Mouse (Mus musculus): ENCODE measurements around the gene Tnfaip2. TPM values are rescaled to one million over a fixed set of nuclear protein-coding genes. Genes with fewer than 3 reads are reported as not detected.

Tnfaip2 gene
- polyA plus RNA-seq, 1 experiment from 2014 or later: 11.2 TPM

GRCm38 (mm10) chr12:111425258-111425657 is 17.0 kb upstream of the Tnfaip2 start:
- no peaks in the 10 kb centered on the region for H3K36me3 ChIP-seq (ENCODE audit: control insufficient read depth, insufficient read depth, low read length)
- H3K4me1 ChIP-seq (ENCODE audit: control insufficient read depth, insufficient read depth, low read length): peaks cover 35% of the 10 kb centered on the region
- H3K4me2 ChIP-seq (ENCODE audit: low read depth, low read length): no peak overlapping the region
- peak; percentile 11; the same call in 1 of the 2 replicates for ATAC-seq (ENCODE audit: insufficient read depth, low FRiP score)
- H3K9ac ChIP-seq (ENCODE audit: low read length): no peak overlapping the region
- no peak overlapping the region for H3K4me3 ChIP-seq (replicated peaks; ENCODE audit: low read length)
- H3K9me3 ChIP-seq (replicated peaks; ENCODE audit: control insufficient read depth, low read length): no peaks in the 10 kb centered on the region
- WGBS: 4% methylated on average over 15 of the region's 15 CpGs
- H3K27me3 ChIP-seq (ENCODE audit: control insufficient read depth, insufficient read depth, low read length): peaks cover 49% of the 10 kb centered on the region
- H3K27ac ChIP-seq (ENCODE audit: low read length): no peak overlapping the region

- 18% methylated on average over 29 of the region's 29 CpGs for WGBS
- H3K27ac ChIP-seq (ENCODE audit: low read length): no peak overlapping the region
- H3K36me3 ChIP-seq (ENCODE audit: control insufficient read depth, insufficient read depth, low read length): no peaks in the 10 kb centered on the region
- H3K4me1 ChIP-seq (ENCODE audit: control insufficient read depth, insufficient read depth, low read length): peaks cover 40% of the 10 kb centered on the region
- H3K27me3 ChIP-seq (ENCODE audit: control insufficient read depth, insufficient read depth, low read length): peaks cover 55% of the 10 kb centered on the region
- no peaks in the 10 kb centered on the region for H3K9me3 ChIP-seq (replicated peaks; ENCODE audit: control insufficient read depth, low read length)
- 0 out of 2 replicates have a peak, but pooled peaks have one; percentile 32 for ATAC-seq (ENCODE audit: insufficient read depth, low FRiP score)
- H3K4me2 ChIP-seq (ENCODE audit: low read depth, low read length): no peak overlapping the region
- H3K9ac ChIP-seq (ENCODE audit: low read length): no peak overlapping the region
- no peak overlapping the region for H3K4me3 ChIP-seq (replicated peaks; ENCODE audit: low read length)
These were observed 16.3 kb upstream of the Tnfaip2 start for GRCm38 (mm10) chr12:111425789-111426460.

GRCm38 (mm10) chr12:111427438-111428113 is 14.7 kb upstream of the Tnfaip2 start:
- Histone ChIP-seq H3K4me1 (ENCODE audit: control insufficient read depth, insufficient read depth, low read length) (peaks cover 41% of the 10 kb centered on the region), H3K27me3 (ENCODE audit: control insufficient read depth, insufficient read depth, low read length) (peaks cover 47% of the 10 kb centered on the region)
- 49% methylated on average over 12 of the region's 12 CpGs for WGBS

GRCm38 (mm10) chr12:111428364-111428763 is 13.9 kb upstream of the Tnfaip2 start:
- ATAC-seq (ENCODE audit: insufficient read depth, low FRiP score): no peak
- peaks cover 39% of the 10 kb centered on the region for H3K27me3 ChIP-seq (ENCODE audit: control insufficient read depth, insufficient read depth, low read length)
- WGBS: 24% methylated on average over 8 of the region's 8 CpGs
- no peak overlapping the region for H3K4me2 ChIP-seq (ENCODE audit: low read depth, low read length)
- no peak overlapping the region for H3K9ac ChIP-seq (ENCODE audit: low read length)
- no peak overlapping the region for H3K4me3 ChIP-seq (replicated peaks; ENCODE audit: low read length)
- H3K36me3 ChIP-seq (ENCODE audit: control insufficient read depth, insufficient read depth, low read length): no peaks in the 10 kb centered on the region
- H3K4me1 ChIP-seq (ENCODE audit: control insufficient read depth, insufficient read depth, low read length): peaks cover 39% of the 10 kb centered on the region
- no peak overlapping the region for H3K27ac ChIP-seq (ENCODE audit: low read length)
- H3K9me3 ChIP-seq (replicated peaks; ENCODE audit: control insufficient read depth, low read length): no peaks in the 10 kb centered on the region

More at GRCm38 (mm10) chr12:111427438-111428113, 14.7 kb upstream of the Tnfaip2 start:
- Histone ChIP-seq H3K36me3 (ENCODE audit: control insufficient read depth, insufficient read depth, low read length) (no peaks in the 10 kb centered on the region), H3K9me3 (replicated peaks; ENCODE audit: control insufficient read depth, low read length) (no peaks in the 10 kb centered on the region), H3K27ac (ENCODE audit: low read length) (no peak overlapping the region), H3K9ac (ENCODE audit: low read length) (peak overlapping the region; percentile 3; the same call in 1 of the 2 replicates), H3K4me3 (replicated peaks; ENCODE audit: low read length) (no peak overlapping the region), H3K4me2 (ENCODE audit: low read depth, low read length) (no peak overlapping the region)
- ATAC-seq (ENCODE audit: insufficient read depth, low FRiP score): no peak

GRCm38 (mm10) chr12:111428961-111429911 is 13.0 kb upstream of the Tnfaip2 start:
- peak overlapping the region; percentile 74 for H3K4me2 ChIP-seq (ENCODE audit: low read depth, low read length)
- peak overlapping the region; percentile 43 for H3K4me3 ChIP-seq (replicated peaks; ENCODE audit: low read length)
- peaks cover 31% of the 10 kb centered on the region for H3K27me3 ChIP-seq (ENCODE audit: control insufficient read depth, insufficient read depth, low read length)
- no peaks in the 10 kb centered on the region for H3K36me3 ChIP-seq (ENCODE audit: control insufficient read depth, insufficient read depth, low read length)
- WGBS: 1% methylated on average over 40 of the region's 40 CpGs
- H3K4me1 ChIP-seq (ENCODE audit: control insufficient read depth, insufficient read depth, low read length): peaks cover 36% of the 10 kb centered on the region
- peak overlapping the region; percentile 67 for H3K9ac ChIP-seq (ENCODE audit: low read length)
- peak; percentile 41; the same call in 1 of the 2 replicates for ATAC-seq (ENCODE audit: insufficient read depth, low FRiP score)
- H3K27ac ChIP-seq (ENCODE audit: low read length): peak overlapping the region; percentile 62; the same call in 1 of the 2 replicates
- H3K9me3 ChIP-seq (replicated peaks; ENCODE audit: control insufficient read depth, low read length): no peaks in the 10 kb centered on the region

- H3K4me1 ChIP-seq (ENCODE audit: control insufficient read depth, insufficient read depth, low read length): peaks cover 39% of the 10 kb centered on the region
- peak overlapping the region; percentile 74 for H3K4me2 ChIP-seq (ENCODE audit: low read depth, low read length)
- 0 out of 2 replicates have a peak, but pooled peaks have one; percentile 5 for ATAC-seq (ENCODE audit: insufficient read depth, low FRiP score)
- H3K27me3 ChIP-seq (ENCODE audit: control insufficient read depth, insufficient read depth, low read length): peaks cover 27% of the 10 kb centered on the region
- H3K4me3 ChIP-seq (replicated peaks; ENCODE audit: low read length): peak overlapping the region; percentile 43
- H3K9me3 ChIP-seq (replicated peaks; ENCODE audit: control insufficient read depth, low read length): no peaks in the 10 kb centered on the region
- no peaks in the 10 kb centered on the region for H3K36me3 ChIP-seq (ENCODE audit: control insufficient read depth, insufficient read depth, low read length)
- 20% methylated on average over 27 of the region's 27 CpGs for WGBS
- peak overlapping the region; percentile 67; the same call in 1 of the 2 replicates for H3K9ac ChIP-seq (ENCODE audit: low read length)
- H3K27ac ChIP-seq (ENCODE audit: low read length): peak overlapping the region; percentile 86; the same call in 1 of the 2 replicates
These were observed 12.0 kb upstream of the Tnfaip2 start for GRCm38 (mm10) chr12:111430049-111430867.

DNA sequence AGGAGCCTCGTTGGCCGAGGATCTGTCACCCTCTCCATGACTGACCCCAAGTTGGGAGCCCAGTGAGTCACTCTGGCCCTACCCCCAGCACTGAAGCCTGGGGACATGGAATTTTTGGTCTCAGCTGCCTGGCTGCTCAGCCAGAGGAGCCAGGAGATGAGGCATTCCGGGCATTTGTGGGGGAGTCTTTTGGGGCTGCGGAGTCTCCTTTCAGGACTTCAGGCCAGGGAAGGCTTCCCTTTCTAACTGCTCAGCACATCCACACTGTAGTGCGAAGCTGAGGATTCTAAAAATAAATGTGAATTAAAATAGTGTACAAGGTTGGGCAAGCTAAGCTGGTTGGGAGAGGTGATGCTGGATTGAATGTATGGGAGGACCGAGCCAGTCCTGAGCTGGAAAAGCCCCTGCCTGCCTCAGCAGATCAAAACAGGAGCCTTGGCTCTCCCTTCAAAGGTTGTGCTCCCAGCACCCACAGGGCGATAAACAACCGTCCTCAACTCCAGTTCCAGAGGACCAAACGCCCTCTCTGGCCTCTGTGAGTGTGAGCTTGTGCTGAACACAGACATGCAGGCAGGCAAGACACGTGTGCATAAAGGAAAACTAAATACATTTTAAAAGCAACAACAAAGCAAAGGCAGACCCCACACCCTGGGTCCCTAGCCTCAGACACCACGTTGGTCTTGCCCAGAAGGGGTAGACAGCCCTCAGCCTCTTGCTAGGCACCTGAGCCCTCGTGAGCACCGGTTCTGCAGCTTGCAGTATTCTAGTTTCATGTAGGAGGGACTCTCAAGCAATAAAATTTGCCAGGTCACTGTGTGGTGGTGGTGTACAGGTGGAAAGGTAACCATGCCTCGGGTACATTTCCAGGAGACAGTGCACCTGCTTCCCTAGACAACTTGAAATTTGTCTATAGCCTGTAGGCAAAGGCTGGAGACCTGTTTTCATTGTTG is 11.1 kb upstream of the Tnfaip2 start:
- H3K9ac ChIP-seq (ENCODE audit: low read length): no peak overlapping the region
- peak overlapping the region; percentile 86; the same call in 1 of the 2 replicates for H3K27ac ChIP-seq (ENCODE audit: low read length)
- WGBS: 46% methylated on average over 14 of the region's 14 CpGs
- H3K4me3 ChIP-seq (replicated peaks; ENCODE audit: low read length): no peak overlapping the region
- no peaks in the 10 kb centered on the region for H3K36me3 ChIP-seq (ENCODE audit: control insufficient read depth, insufficient read depth, low read length)
- no peaks in the 10 kb centered on the region for H3K9me3 ChIP-seq (replicated peaks; ENCODE audit: control insufficient read depth, low read length)
- no peak for ATAC-seq (ENCODE audit: insufficient read depth, low FRiP score)
- peaks cover 39% of the 10 kb centered on the region for H3K4me1 ChIP-seq (ENCODE audit: control insufficient read depth, insufficient read depth, low read length)
- peaks cover 22% of the 10 kb centered on the region for H3K27me3 ChIP-seq (ENCODE audit: control insufficient read depth, insufficient read depth, low read length)
- H3K4me2 ChIP-seq (ENCODE audit: low read depth, low read length): no peak overlapping the region

All from stomach, embryonic 16.5 days (tissue).